Mouse (Mus musculus) bone marrow, adult 2 months (tissue): ENCODE data around the gene Emx2.

ENCODE experiments used
- CTCF ChIP-seq: fragments of 200-500 bp; IDR thresholded peaks from 2 replicates; pipeline ENCODE4 v1.5.1; 2011; ENCODE audit warnings: low read length, control low read depth; ENCODE audit not compliant: control insufficient read depth, insufficient read depth
- POLR2A ChIP-seq: fragments of 200-500 bp; IDR thresholded peaks from 2 replicates; pipeline ENCODE4 v1.6.1; 2011; ENCODE audit warnings: low read depth, mild to moderate bottlenecking, control low read depth, low read length, borderline replicate concordance; ENCODE audit not compliant: control insufficient read depth

DNA sequence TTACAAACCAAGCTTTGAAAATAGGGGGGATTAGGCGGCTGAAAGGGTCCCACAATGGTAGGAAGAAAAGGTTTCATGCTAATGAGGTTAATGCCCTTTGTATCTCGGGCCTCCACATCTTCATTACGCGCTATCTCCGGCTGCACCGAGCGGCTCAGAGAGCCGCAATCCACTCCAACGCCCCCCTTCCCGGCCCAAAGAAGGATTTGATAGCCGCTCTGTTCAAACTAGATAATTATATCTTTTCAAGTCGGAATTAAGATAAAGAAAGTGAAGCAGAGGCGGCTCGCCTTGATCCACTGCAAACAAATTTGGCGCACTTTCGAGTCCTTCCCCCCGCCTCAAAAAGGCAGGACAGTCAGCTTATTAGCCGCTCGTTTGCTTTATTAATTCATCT, 8.8 kb downstream of the Emx2 start:
- no peak for TF ChIP-seq POLR2A
- no peak for TF ChIP-seq CTCF
